Mouse (Mus musculus) thymus, postnatal 25 days (tissue): ENCODE results near the gene Gm16867.
"Not testable (repeated sequence)": the region's sequence is repeated elsewhere in the genome, so short reads cannot be mapped to it uniquely, and the experiment has no call there.

Experiments
- DNase-seq: peaks from one replicate; pipeline ENCODE4 v3.0.0; 2022

Gm16867 gene

DNA sequence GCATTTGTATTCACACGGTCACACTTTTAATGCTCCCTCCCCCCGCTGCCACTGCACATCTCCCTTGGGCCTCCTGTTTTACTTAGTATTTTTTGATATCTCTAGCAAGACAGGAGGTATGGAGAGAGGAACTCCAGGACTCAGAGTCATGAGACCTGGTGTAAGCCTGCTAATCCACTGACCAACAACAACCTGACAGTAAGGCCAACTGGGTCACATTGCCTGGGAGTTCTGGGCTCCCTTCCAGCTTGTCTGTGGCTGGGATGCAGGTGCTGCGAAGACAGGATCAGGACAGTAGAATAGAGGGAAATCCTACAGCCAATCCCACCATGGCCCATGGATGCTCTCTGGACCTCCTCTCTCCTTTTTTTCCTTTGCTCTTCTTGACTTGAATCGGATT, 38.7 kb downstream of the Gm16867 start:
- not testable (repeated sequence) for DNase-seq

- not testable (repeated sequence) for DNase-seq
Measured at GRCm38 (mm10) chr14:69457691-69458090, 45.5 kb downstream of the Gm16867 start.

- DNase-seq, result not testable (repeated sequence)
Measured at GRCm38 (mm10) chr14:69454640-69455039, 48.5 kb downstream of the Gm16867 start.

GRCm38 (mm10) chr14:69448845-69449244, 54.3 kb downstream of the Gm16867 start:
- not testable (repeated sequence) for DNase-seq

GRCm38 (mm10) chr14:69447006-69447405, 56.2 kb downstream of the Gm16867 start:
- not testable (repeated sequence) for DNase-seq

DNA sequence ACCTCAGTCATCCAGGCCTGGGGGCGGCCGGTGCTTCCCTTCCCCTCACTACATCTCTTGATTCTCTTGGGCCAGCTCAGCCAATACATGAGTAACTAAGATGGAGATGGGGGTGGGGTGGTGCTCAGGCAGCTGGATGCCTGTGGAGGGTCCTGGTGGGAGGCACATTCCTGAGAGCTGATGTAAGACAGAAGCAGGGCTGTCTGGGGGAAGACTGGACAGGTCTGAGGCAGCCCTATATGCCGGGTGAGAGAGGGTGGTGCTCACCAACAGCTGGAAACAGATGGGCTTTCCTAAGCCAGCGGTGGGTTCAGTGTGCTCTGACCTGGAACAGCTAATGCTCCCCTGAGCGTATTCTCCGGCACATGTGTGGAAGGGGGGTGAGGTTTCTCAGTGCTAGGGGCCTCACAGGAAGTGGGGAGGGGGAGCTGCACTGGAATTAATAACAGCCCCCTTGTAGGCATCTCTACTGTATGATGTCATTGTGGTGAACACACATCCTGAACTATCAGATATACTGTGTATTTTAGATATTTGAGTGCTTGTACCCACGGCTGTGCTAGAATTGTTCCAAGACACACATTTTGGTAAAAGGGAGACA, 60.0 kb downstream of the Gm16867 start:
- not testable (repeated sequence) for DNase-seq

- not testable (repeated sequence) for DNase-seq
Measured at GRCm38 (mm10) chr14:69440955-69441354, 62.2 kb downstream of the Gm16867 start.

DNA sequence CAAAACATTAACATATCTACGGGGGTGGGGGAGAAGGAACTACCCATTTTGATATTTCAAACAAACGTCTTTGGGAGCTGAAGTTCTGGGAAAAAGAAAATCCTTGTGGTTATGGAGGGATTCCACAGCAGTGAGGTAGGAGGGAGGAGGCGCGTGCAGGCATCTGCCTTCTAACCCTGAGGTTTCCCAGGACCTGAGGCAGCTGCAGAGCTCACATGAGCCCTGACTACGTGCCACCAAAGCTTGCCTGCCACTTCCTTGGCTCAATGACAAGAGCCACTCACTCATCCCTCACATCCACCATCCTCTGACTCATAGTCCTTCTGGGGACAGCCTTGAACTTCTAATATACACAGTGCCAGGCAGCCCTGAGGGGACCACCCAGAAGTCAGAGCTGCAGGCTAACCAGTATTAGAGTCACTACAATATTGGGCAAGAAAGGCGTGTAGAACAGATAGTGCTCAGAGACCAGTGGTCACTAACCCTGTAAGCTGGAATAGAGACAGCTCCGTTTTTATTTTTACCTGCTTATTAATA, 64.4 kb downstream of the Gm16867 start:
- not testable (repeated sequence) for DNase-seq

DNA sequence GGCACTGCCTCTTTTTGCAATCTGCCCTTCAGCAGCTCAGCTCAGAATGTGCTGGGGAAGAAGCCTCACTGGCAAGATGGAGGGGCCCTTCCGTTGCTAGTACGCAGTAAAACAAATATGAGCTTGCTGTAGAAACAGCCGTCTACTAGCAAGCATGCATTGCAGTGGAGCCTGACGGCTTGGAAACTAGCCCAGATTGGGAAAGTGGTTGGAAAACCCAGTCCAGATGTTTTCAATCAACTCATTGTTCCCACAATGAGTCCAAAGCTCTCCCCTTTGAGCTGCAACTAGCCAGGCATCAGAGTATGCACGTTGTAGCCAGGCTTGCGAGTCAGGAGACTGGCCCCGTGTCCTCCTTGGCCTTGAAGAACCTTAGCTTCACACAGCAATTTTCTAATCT, 82.2 kb downstream of the Gm16867 start:
- not testable (repeated sequence) for DNase-seq

- not testable (repeated sequence) for DNase-seq
Measured at GRCm38 (mm10) chr14:69417545-69417944, 85.6 kb downstream of the Gm16867 start.
